Mouse (Mus musculus): ENCODE results near the gene Odf2.

GRCm38 (mm10) chr2:29846911-29847310 is 42.1 kb upstream of the Odf2 start:
- TF ChIP-seq EP300 (IDR thresholded peaks at IDR 0.05; ENCODE audit: insufficient read depth, low read depth, low read length) (no peak), CTCF (IDR thresholded peaks at IDR 0.05; ENCODE audit: low read depth, low read length) (no peak), POLR2A (IDR thresholded peaks at IDR 0.05; ENCODE audit: insufficient read depth, low read length) (no peak)

Data from ES-Bruce4 (cell line).